Mouse (Mus musculus) gastrocnemius, postnatal 14 days (tissue): ENCODE measurements around the gene Hoxb5. TPM values are rescaled to one million over a fixed set of nuclear protein-coding genes. Genes with fewer than 3 reads are reported as not detected.

ENCODE experiments used
- DNase-seq: peaks from one replicate; pipeline ENCODE4 v3.0.0; 2021; ENCODE audit warnings: mixed read lengths
- intact Hi-C: fragments of 180-260 bp; cut with DNase I; formaldehyde crosslinking; loops from one replicate; pipeline ENCODE4 v1.15.1; 2025; ENCODE audit warnings: low total_unique reads
- total RNA-seq, 2 experiments: library from RNA; stranded (reverse); gene quantifications; 2 replicates each; pipeline ENCODE4 v1.2.3; 2021

Hoxb5 gene
- total RNA-seq, 2 experiments from 2014 or later, result 0.90 to 0.91 TPM

DNA sequence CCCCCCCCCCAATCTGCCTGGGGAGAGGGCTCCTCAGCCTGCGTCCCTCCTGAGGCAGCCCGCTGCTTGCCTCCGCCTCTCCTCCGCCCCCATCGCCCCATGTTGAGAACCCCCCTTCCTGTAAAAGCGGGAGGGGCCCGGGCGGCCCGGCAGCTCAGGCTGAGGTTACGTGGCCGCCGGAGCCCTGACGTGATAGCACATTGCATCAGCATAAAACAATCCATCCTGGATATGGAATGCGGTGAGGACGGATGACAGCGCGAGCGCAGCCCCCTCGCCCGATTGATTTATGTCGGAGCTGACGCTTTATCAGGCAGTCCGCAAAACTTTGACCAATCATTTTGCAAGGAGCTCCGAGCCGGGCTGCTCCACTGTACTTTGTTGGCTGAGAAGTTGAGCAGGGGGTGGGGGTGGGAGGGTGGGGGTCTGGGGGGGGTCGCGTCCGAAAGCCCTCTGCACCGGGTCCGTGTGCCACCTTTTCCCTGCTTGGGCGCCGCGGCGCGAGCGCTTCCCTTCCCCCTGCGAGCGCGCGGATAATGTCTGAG is 32.1 kb upstream of the Hoxb5 start, which contains the start of gene Hoxb9:
Gene Hoxb9 (plus strand): TSS at position 462 of the 545 bp plus-strand sequence.
- intact Hi-C loops, result loop anchor here (10.0 kb wide), 1 partner anchor 284 kb away; no protein-coding TSS in a partner anchor
- DNase-seq, result no peak

- DNase-seq, result no peak
- intact Hi-C loops, result loop anchor here (10.0 kb wide), 1 partner anchor 283 kb away; no protein-coding TSS in a partner anchor
Observed at GRCm38 (mm10) chr11:96271541-96272011, 31.6 kb upstream of the Hoxb5 start.

DNA sequence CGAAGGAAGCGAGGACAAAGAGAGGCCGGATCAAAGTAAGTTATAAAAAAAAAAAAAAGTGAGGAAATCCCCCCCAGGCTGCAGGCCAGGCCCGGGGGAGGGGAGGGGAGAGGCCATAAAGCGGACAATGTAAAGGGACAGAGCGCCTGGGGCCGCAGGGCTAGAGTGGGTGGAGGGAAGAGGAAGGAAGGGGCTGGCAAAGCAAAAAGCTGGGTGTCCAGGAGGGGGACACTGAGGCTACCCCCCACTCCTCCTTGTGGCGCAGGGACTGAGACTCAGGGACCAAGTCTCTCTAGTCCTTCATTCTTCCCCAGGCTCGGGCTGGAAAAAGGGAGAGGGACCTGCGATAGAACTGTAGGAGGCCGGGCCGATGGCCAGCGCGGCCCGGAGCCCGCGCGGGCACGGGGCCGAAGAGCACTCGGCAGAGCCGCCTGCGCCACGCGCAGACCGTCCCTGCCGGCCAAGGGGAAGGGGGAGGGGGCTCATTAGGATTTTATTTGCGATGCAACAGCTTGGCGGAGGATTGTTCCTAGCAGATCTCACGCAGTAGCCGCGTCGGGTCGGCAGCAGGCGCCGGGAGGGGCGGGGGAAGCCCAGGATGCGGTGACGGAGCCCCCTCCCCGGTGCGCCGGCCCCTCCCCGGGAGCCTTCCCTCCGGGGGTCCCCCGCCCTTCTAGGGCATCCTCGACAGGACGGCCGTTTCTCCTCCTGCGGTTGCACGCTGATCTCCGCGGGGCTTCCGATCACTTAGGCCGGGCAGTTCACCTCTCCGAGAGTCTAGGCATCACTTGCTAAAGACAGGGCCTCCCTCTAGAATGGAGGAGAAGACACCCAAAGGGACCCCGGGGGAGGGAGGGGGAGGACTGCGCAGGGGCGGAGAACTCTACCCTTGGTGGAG is 30.9 kb upstream of the Hoxb5 start:
- intact Hi-C loops, result loop anchor here (10.0 kb wide), 1 partner anchor 283 kb away; no protein-coding TSS in a partner anchor
- no peak for DNase-seq

DNA sequence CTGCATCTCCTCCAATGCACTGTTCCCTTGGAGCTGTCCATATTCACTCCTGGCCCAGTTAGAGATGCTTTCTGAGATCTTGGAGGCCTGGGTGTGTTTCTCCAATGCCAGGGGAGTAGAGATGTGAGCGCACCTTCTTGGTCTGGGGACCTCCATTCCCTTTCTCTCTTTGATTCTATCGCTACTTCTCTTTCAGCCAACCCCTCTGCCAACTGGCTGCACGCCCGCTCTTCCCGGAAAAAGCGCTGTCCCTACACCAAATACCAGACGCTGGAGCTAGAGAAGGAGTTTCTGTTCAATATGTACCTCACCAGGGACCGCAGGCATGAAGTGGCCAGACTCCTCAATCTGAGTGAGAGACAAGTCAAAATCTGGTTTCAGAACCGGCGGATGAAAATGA is 28.7 kb upstream of the Hoxb5 start:
- intact Hi-C loops, result loop anchor here (10.0 kb wide), 1 partner anchor 280 kb away; no protein-coding TSS in a partner anchor
- DNase-seq, result no peak

DNA sequence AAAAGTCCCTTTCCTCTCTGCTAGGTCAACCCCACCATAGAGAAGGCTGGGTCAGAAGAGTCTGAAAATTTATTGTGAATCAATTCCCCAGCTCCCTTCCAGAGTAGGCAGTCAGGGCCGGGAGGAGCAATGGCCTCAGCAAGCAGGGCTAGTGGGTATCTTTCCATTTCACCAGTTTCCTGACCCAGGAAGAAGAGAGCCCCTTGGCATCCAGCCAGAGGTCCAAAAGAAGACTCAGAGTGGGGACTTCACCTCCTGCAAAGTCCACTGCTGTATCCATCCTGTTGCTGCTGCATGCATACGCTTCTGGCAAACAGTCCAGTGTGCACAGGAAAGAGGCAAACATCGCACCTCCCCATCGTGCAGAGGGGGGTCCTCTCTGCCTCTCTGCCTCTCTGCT is 27.2 kb upstream of the Hoxb5 start:
- intact Hi-C loops, result loop anchor here (10.0 kb wide), 1 partner anchor 279 kb away; no protein-coding TSS in a partner anchor
- no peak for DNase-seq

DNA sequence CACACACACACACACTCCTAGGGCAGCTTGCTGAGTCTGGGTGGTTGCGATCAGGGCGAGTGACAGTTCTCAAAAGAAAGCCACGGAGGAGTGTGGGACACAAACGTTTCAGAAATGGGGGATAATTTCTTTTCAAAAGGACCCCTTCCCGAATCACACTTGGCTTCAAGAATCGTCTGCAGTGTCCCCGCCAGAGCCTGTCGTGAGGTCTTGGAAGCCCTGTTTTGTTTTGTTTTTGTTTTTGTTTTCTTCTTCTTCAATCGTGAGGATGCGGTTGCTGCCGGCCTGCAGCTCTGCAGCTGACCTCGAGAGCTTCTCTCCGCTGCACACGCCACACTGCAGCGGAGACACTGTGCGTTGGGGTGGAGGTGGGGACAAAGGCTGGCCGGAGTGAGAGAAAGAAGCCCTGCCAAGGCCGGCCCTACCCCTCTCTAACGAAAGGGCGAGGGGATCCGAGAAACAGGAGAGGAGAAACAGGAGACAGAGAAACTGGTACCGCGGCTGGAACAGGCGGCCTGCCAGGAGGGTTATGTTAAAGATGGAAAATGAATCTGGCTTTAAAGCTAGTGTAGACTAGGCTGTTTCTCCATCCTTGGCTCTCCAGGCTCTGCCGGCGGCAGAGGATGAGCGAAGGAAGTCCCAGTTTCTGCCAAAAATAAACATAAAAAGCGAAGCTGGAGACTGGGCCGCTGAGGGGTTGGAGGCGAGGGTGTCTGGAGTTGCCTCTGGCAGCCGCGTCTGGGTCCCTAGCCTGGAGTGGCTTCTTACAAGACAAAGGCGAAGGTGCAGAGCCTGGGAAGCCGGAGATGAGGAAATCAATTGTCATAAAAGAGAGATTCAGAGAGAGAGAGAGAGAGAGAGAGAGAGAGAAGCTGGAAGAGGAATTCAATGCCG is 25.7 kb upstream of the Hoxb5 start:
- DNase-seq, result no peak
- intact Hi-C loops, result loop anchor here (2.0 to 10.0 kb wide), 2 partner anchors 277 to 343 kb away; no protein-coding TSS in a partner anchor

DNA sequence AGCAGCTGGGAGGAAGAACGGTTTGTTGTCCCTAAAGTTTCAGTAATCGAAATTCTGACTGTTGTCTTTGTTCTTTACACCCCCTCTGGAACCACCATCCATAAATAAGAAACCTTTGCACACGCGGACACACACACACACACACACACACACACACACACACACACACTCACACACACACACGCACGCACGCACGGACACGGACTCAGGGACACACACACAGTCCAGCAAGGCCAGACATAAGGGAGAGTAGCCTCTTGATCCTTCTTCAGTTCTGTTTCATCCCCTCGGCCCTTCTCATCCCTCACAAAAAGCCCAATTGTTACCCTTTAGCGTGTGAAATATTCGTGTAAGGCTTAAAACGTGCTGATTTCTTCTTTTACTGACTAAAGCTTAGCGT is 24.8 kb upstream of the Hoxb5 start:
- DNase-seq, result no peak
- intact Hi-C loops, result loop anchor here (2.0 to 10.0 kb wide), 2 partner anchors 276 to 342 kb away; no protein-coding TSS in a partner anchor

DNA sequence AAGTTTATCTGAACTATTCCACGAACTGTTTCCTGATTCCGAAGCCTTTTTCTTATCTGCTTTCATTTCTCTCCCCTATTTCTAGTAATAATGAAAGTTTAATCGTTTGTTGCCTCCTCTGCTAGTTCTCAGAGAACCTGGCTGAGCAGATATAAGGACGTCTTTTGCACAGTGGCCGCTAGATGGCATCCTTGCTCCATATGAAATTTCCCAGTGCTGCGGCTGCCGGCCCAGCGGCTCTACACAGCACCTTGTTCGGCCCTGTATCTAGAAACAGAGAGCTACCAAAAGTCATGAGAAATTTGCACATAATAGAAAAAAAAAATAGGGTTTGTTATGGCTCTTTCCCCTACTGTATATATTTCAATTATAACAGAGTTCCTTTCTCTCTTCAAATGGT is 24.4 kb upstream of the Hoxb5 start:
- peak; percentile 75 for DNase-seq
- intact Hi-C loops, result loop anchor here (2.0 to 10.0 kb wide), 2 partner anchors 276 to 342 kb away; no protein-coding TSS in a partner anchor

GRCm38 (mm10) chr11:96279421-96280233 is 23.5 kb upstream of the Hoxb5 start:
- DNase-seq, result no peak
- intact Hi-C loops, result loop anchor here (2.0 to 10.0 kb wide), 3 partner anchors 275 to 583 kb away; no protein-coding TSS in a partner anchor

DNA sequence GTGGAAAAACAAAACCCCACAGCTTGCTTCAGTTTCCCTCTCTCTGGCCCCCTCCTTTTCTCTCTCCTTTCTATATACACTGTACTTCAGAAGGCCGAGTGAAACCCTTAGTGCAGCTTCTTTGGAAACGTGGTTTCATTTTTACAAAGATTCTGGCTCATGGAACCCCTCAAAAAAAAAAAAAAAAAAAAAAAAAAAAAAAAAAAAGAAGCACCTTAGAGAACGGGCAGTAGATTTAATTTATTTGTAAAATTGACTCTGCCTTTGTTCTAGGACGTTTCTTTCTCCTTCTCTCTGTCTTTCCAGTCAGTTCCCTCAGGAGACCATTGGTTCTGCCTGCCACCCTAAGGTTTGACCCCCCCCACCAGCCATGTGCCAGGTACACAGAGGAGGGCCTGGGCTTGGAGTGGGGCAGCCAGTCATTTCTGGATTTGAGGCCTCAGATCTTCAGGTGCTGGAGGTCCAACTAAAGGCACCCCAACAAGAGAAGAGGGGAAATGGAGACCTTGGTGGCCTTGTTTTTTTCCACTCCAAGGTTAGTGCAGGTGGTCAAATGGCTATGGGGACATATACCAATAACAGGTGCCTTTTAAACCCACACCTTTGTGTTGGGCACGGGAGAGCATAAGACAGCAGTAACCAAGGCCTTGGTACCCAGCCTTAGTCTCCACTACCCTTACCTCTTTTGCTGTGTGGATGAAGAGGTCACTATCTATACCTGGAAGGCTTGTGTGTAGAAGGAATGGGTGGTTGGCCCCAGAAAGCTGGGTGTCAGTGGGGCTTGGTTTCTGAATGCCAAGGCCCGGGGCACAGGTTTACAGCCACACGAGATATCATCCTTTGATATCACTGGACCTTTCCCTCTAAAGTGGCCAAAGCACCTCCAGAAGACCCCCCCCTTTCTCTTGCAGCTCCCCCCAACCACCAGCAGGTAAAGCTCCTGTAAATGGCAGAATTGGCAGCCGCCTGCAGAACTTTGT is 22.4 kb upstream of the Hoxb5 start:
- no peak for DNase-seq
- intact Hi-C loops, result loop anchor here (5.0 kb wide), 1 partner anchor 582 kb away; no protein-coding TSS in a partner anchor

- intact Hi-C loops, result loop anchor here (5.0 kb wide), 1 partner anchor 581 kb away; no protein-coding TSS in a partner anchor
- DNase-seq, result no peak
Observed at GRCm38 (mm10) chr11:96281396-96281795, 21.7 kb upstream of the Hoxb5 start.

DNA sequence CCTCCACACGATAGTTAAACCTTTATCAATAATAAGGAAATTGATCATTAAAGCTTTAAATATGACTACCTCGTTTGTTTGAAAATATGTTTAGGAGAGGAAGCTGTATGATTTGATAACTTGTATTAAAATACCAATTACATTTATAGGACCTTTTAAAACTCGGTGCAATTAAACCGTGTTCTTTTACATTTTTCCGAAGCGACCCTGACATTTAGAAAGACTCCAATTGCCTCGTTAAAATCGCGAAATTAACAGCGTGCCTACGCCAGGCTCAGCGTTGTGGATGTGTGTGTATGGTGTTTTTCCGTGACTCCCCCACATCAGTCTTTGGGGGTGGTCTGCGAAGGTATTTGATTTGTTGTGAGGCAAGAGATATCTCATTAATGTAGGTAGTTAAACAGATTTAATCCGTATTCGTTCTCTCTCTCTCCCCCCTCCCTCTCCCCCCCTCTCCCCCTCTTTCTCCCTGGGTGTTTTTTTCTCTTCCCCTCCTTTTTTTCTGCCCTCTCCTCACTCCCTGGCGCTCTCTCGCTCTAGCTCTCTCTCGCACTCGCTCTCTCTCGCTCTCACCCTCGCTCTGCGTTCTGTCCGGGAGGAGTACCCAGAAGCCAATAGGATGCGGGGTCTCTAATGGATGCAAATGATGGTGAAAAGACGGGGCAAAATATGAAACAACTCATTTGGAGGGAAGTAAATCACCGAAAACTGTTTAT is 21.1 kb upstream of the Hoxb5 start, which contains the start of gene Hoxb8:
Gene Hoxb8 (plus strand): TSS at position 51 of the 716 bp plus-strand sequence.
- intact Hi-C loops, result loop anchor here (5.0 kb wide), 1 partner anchor 580 kb away; no protein-coding TSS in a partner anchor
- DNase-seq, result no peak

DNA sequence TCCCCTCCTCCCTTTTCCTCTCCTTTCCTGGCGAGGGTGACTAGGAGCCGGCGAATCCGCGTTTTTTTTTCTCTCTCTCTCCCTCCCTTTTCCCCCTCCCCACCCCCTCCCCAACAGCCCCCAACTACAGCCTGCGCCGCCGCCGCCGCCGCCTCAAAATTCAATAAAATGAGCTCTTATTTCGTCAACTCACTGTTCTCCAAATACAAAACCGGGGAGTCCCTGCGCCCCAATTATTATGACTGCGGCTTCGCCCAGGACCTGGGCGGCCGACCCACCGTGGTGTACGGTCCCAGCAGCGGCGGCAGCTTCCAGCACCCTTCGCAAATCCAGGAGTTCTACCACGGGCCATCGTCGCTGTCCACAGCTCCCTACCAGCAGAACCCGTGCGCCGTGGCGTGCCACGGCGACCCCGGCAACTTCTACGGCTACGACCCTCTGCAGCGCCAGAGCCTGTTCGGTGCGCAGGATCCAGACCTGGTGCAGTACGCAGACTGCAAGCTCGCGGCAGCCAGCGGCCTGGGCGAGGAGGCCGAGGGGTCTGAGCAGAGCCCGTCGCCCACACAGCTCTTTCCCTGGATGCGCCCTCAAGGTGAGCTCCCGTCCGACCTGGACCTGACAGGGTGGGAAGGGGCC is 20.2 kb upstream of the Hoxb5 start:
- DNase-seq, result no peak
- intact Hi-C loops, result loop anchor here (5.0 kb wide), 1 partner anchor 579 kb away; no protein-coding TSS in a partner anchor

DNA sequence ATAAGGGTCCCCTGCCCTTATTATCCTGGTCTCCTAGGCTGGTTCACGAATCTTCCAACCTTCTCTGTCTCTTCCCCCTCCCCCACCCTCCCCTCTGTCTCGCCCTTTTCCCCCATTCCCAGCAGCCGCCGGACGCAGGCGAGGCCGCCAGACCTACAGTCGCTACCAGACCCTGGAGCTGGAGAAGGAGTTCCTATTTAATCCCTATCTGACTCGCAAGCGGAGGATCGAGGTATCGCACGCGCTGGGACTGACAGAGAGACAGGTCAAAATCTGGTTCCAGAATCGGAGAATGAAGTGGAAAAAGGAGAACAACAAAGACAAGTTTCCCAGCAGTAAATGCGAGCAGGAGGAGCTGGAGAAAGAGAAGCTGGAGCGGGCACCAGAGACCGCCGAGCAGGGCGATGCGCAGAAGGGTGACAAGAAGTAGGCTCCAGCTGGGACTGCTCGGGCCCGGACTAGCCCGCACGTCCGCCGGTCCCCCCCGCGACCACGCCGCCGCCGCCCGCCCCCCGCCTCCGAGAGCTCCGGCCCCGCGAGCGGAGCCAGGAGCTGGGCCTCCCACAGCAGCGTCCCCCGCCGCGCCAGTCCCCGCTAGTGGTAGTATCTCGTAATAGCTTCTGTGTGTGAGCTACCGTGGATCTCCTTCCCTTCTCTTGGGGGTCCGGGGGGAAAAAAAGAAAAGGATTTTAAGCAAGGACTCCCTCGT is 18.9 kb upstream of the Hoxb5 start:
- intact Hi-C loops, result loop anchor here (5.0 kb wide), 1 partner anchor 578 kb away; no protein-coding TSS in a partner anchor

More for the DNA sequence above, 18.9 kb upstream of the Hoxb5 start:
- DNase-seq, result no peak
